Mouse (Mus musculus) liver, adult 2 months (tissue): ENCODE data around the gene Fxr1.

Source experiments
- CTCF ChIP-seq: fragments of 200-500 bp; IDR thresholded peaks from 2 replicates; pipeline ENCODE4 v1.5.1; 2011; ENCODE audit warnings: low read depth, low read length, control low read depth
- POLR2A ChIP-seq: fragments of 200-500 bp; IDR thresholded peaks from 2 replicates; pipeline ENCODE4 v1.6.1; 2011; ENCODE audit warnings: low read length, control low read depth; ENCODE audit not compliant: insufficient read depth; ENCODE audit errors: extremely low read depth

- TF ChIP-seq CTCF: no peak
- TF ChIP-seq POLR2A: no peak
Measured at GRCm38 (mm10) chr3:33979395-33979794, 40.3 kb upstream of the Fxr1 start.
